ENCODE assay signal across 8 mouse cellular contexts in the genomic region with DNA sequence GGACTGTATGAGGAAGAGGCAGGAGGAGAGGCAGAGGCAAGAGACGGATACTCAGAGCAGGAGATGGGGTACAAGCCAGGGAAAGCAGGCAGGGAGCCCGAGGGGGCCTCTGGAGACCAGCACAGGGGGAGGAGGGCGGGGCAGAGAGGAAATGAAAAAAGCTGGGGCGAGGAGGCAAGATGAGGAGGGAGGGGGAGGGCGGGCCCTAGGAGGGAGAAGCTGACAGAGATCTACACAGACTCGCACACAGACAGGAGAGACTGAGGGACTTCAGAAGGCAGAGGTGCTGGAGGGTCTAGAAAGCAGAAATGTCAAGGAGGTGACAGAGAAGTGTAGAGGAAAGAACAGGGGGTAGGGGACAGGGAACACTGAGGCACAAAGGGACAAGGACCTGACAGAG. TPM values are rescaled to one million over a fixed set of nuclear protein-coding genes. Genes with fewer than 3 reads are reported as not detected.
DNase-seq lines count a peak whose midpoint lies in the region; TF ChIP-seq lines count a peak whose summit lies in the region.
"Had no signal": no experiment of that assay in that cellular context is flagged by ENCODE, and none has a peak within 500 bp of the region (broad histone marks: within the 10 kb centered on the region; RNA-seq: fewer than 3 reads in every experiment).

A gene (plus strand): TSS at position 210 of the 400 bp plus-strand sequence.

- H3K27me3 ChIP-seq in C2C12 (ENCODE audit: control insufficient read depth, insufficient read depth, insufficient read length) (no peaks in the 10 kb centered on the region), ES-Bruce4 (ENCODE audit: control insufficient read depth, insufficient read depth, low read length, poor library complexity, severe bottlenecking) (no peaks in the 10 kb centered on the region)

- peaks cover 23% of the 10 kb centered on the region for H3K79me2 ChIP-seq in C2C12 (ENCODE audit: control insufficient read depth, insufficient read depth)

- no peaks in the 10 kb centered on the region for H3K9me3 ChIP-seq in ES-Bruce4 (replicated peaks; ENCODE audit: control insufficient read depth, insufficient read depth, low read length, poor library complexity, severe bottlenecking)

- H3K36me3 ChIP-seq in C2C12 (ENCODE audit: control insufficient read depth, insufficient read depth) = no peaks in the 10 kb centered on the region
- H3K36me3 ChIP-seq in ES-Bruce4 (ENCODE audit: control insufficient read depth, insufficient read depth, low read length, poor library complexity, severe bottlenecking) = no peaks in the 10 kb centered on the region

- no peak within 1 kb of the TSS for H3K4me3 ChIP-seq in C2C12 (ENCODE audit: insufficient read depth, poor library complexity, severe bottlenecking)
- peak within 1 kb of the TSS; percentile 44 for H3K4me3 ChIP-seq in ES-Bruce4 (ENCODE audit: low read depth, low read length)
- H3K4me3 ChIP-seq: erythroblast, embryonic 14.5 days had no signal

- peaks cover 6% of the 10 kb centered on the region for H3K4me1 ChIP-seq in ES-Bruce4 (ENCODE audit: control insufficient read depth, insufficient read depth, low read length)

- peaks cover 6% of the 10 kb centered on the region for H3K79me3 ChIP-seq in C2C12 (ENCODE audit: low read depth)

- peak within 1 kb of the TSS; percentile 2 for H3ac ChIP-seq in C2C12 (ENCODE audit: control insufficient read depth, insufficient read length, low read depth)

- DNase-seq in heart, adult 9 months (ENCODE audit: low spot score in 2 of 2) = peak; percentile 77 to 87
- DNase-seq in liver (peak; percentile 48), adipocyte (ENCODE audit: low spot score) (no peak)
- peak; percentile 73 for DNase-seq in thymus, postnatal 4 days
- DNase-seq in layer of hippocampus, adult 11-12 months (ENCODE audit: low spot score) = no peak

- H3K27ac ChIP-seq in ES-Bruce4 (ENCODE audit: insufficient read depth, low read length) = no peak within 1 kb of the TSS

- 0 out of 2 replicates have a peak within 1 kb of the TSS, but pooled peaks have one; percentile 5 for H3K9ac ChIP-seq in ES-Bruce4 (ENCODE audit: low read depth, poor library complexity, severe bottlenecking)

- no peak for TF ChIP-seq POLR2A in ES-Bruce4 (IDR thresholded peaks at IDR 0.05; ENCODE audit: insufficient read depth, low read length)

- no peak for TF ChIP-seq EP300 in ES-Bruce4 (IDR thresholded peaks at IDR 0.05; ENCODE audit: insufficient read depth, low read depth, low read length)

- TF ChIP-seq CTCF in C2C12 (IDR thresholded peaks at IDR 0.05; ENCODE audit: control insufficient read depth, insufficient read depth, insufficient read length) (no peak), ES-Bruce4 (IDR thresholded peaks at IDR 0.05; ENCODE audit: low read depth, low read length) (no peak)

TF ChIP-seq in C2C12, 6 proteins besides CTCF, POLR2A, EP300 and RAD21:
- TF ChIP-seq MYOG (IDR thresholded peaks at IDR 0.05; ENCODE audit: control insufficient read depth, extremely low read depth, insufficient read length) = no peak
- no peak for TF ChIP-seq MAX (IDR thresholded peaks at IDR 0.05)
- no peak for TF ChIP-seq FOSL1 (IDR thresholded peaks at IDR 0.05; ENCODE audit: insufficient read depth, low read length, poor library complexity, severe bottlenecking)
- TF ChIP-seq MYOD1 (IDR thresholded peaks at IDR 0.05; ENCODE audit: control insufficient read depth, insufficient read length, low read depth) = no peak
- no peak for TF ChIP-seq USF1 (IDR thresholded peaks at IDR 0.05; ENCODE audit: low read depth)
- TF ChIP-seq CEBPB (IDR thresholded peaks at IDR 0.05; ENCODE audit: low read depth) = no peak

RNA-seq across cellular contexts. Expression of the gene that starts here (rescaled TPM):
- polyA plus RNA-seq in C2C12 (2012; fragmentation: generic; extraction: Trizol) (5.7 TPM), ES-Bruce4 (2011; ENCODE audit: insufficient read depth, insufficient read length, low read depth, missing spikeins) (not detected in 2 replicates)

Comparison
In these comparisons a context has a peak if more than half of its experiments do, and no peak if none do; other contexts are left out.
1. DNase-seq: peak in heart, adult 9 months (2 of 2), liver (single experiment) and thymus, postnatal 4 days (single experiment); none in adipocyte (single experiment) and layer of hippocampus, adult 11-12 months (single experiment).